Mouse (Mus musculus) mouse trophoblast stem cell (cell line): ENCODE results near the gene Clec2g.
"Not testable (repeated sequence)": the region's sequence is repeated elsewhere in the genome, so short reads cannot be mapped to it uniquely, and the experiment has no call there.

ENCODE experiments used
- in situ Hi-C, 2 experiments: fragments of 300-500 bp; cut with MseI, MboI; formaldehyde crosslinking; loops; 2 replicates in 1 of 2; 3 replicates in 1 of 2; pipeline ENCODE4 v1.15.1; 2025

The Clec2g gene

GRCm38 (mm10) chr6:128934081-128934480 lies at the start of gene Clec2g:
Clec2g (plus strand) TSS chr6:128934381.
- in situ Hi-C loops, result not testable (repeated sequence)

GRCm38 (mm10) chr6:128887091-128887790 lies 46.9 kb upstream of the Clec2g start, which contains the start of gene Clec2i:
Clec2i (plus strand) TSS chr6:128887588.
- in situ Hi-C loops, result loop anchor here in 1 of 2 experiments (10.0 kb wide), 2 partner anchors 78 to 168 kb away; no protein-coding TSS in a partner anchor

DNA sequence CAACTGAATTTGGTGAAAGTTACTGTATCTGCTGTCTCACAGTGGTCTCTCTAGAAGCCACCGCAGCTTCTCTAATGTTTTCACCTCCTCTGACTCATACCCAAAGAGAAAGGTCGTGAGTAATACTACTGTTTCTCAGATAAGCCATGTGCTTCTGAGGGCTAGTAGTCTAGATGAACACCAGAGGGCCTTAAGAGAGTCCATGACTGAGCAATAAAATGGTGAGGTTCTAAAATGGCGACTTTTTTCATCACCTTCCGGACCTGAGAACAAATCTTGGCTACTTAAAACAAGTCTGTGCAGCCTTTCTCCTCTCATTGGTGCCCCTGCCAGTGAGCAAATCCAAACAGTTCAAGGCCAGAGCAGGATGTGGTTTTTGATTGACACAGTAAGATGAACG lies 45.3 kb upstream of the Clec2g start:
- in situ Hi-C loops, result loop anchor here in 1 of 2 experiments (10.0 kb wide), 2 partner anchors 76 to 166 kb away; no protein-coding TSS in a partner anchor

GRCm38 (mm10) chr6:128890948-128891355 lies 43.2 kb upstream of the Clec2g start, which contains the start of gene BC035044:
BC035044 (minus strand) TSS chr6:128891126.
- in situ Hi-C loops, result no loop called here

GRCm38 (mm10) chr6:128895404-128896001 lies 38.7 kb upstream of the Clec2g start:
- in situ Hi-C loops, result no loop called here

DNA sequence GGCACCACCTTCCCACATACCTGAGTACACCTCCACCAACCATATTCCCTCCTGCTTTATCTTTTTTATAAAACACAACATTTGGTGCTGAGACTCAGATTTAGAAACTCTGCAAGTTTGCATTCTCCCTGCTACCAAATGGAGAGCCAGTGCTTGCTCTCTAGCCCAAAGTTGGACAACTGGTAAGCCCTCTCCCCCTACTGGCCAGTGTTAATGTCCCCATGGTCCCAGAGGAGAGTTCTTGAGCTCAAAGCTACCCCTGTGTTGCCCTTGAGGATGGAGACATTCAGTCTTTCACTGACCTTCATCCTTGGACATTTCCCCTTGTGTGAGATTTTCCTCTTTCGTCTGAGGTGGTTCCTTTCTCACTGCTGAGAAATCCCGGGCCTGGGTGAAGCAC lies 34.1 kb upstream of the Clec2g start:
- in situ Hi-C loops, result no loop called here

DNA sequence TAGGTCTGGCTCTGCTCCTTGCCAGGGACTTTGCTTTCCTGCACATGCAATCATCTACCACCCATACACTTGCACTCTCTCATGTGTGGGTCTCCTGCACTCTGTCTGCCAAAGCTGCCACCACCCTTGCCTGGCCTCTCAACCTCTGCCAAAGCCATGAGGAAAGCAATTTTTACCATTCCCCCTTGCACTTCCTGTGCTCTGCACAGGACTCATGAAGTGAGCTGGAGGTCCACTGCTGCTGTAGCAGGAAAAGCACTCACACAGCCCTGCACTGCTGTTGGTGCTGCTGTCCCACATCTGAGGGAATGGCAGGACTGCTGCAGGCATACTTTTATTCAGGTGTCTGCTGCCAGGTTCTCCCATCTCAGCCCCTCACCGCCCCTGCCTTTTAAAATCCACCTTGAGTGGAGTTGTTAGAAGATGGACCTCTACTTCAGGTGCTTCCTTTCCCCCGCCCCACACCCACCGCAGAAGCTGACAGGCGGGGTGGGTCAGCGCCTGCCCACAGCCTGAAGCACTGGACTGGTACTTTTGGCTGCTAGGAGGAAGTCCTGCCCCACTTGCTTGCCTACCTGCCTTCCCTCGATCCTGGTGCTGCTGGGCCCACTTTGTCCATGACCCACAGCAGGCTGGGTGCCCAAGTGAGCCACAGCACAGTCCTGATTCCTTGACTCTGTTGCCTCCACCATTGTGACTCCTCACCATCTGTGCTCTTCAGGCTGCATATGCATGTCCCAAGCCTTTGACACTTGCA lies 33.2 kb upstream of the Clec2g start:
- in situ Hi-C loops, result not testable (repeated sequence)

DNA sequence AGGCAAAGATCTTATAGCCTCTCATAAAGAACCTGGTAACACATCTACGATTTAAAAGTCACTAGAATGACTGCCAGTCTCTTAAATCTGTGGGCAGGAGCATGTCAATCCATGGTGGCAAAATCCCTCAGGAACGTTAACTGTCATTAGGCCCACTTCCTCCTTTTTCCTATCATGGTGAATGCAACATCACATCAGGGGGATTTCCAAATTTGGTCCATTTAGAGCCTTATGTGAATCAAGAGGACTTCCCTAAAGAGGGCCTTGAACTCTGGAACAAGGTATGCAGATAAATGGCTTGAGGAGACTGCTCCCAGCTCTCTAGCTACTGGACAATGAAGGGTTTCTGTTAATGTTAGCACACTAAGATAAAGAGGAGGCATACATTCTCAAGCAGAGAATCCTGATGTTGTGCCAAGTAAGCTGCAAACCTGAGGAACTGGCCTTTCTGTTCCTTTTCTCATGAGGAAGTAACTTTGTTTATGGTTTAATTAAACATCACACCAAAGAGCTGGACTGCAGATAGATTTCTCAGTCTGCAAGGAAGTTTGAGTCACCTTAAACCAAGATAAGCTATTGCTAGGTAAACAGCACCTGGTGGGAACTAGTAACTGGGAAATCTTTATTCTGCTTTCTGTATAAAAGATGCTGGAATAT lies 20.5 kb upstream of the Clec2g start:
- in situ Hi-C loops, result no loop called here

GRCm38 (mm10) chr6:128917322-128917721 lies 16.9 kb upstream of the Clec2g start:
- in situ Hi-C loops, result no loop called here

DNA sequence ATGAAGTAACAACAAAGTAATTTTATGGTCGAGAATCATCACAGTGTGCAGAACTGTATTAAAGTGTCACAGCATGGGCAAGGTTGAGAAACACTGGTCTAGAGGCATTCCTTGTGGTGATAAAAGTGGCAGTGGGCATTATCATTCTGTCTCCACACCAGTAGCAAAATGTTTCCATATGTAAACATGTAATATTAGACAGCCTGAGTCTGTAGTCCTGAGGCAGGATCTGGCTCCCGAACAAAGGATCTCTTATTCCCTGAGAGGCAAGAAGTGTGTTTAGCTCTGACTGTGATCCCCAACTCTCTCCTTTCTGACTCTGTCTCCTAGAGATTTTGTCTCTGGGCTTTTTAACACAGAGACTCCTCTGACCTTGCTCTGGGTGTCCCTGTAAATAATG lies 1.1 kb upstream of the Clec2g start:
- in situ Hi-C loops, result no loop called here

DNA sequence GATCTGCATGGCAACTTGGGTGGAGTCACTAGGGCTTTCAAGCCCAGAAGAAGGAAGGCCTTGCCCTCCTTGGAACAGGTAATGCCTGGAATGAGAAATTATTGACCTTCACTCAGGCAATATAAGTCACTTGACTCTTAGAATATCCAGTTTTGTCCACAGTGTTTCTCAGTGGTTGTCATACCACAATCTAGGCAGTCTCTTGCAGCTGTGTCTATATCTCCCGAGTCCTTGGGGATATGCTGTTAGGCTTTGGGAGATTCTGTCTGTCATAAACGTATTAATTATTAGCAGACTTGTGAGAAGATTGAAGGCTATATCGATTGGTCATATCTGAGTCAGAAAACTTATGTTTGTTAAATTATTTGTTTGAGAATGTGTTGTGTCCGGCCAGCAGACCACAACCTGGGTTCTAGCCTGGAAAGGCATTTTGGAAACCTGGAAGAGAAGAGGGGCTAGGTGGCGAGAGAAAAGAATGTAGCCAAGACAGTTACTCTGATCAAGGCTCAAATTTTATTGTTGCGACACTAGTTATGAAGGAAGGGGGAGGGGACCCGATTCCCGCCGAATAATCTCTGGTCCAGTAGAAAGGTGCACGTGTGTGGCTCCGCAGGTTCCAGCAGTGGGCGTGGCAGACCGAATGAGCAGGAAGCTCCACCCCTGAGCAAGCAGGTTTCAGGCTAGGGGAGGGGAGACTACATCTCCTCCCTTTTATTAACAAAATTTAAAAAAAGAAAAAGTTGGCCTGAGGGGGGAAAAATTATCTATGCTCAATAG lies 1.9 kb downstream of the Clec2g start:
- in situ Hi-C loops, result not testable (repeated sequence)

GRCm38 (mm10) chr6:128941646-128942421 lies 7.7 kb downstream of the Clec2g start:
- in situ Hi-C loops, result loop anchor here in 1 of 2 experiments (5.0 kb wide), 1 partner anchor 55 kb away; no protein-coding TSS in a partner anchor

GRCm38 (mm10) chr6:128945564-128945963 lies 11.4 kb downstream of the Clec2g start:
- in situ Hi-C loops, result no loop called here

DNA sequence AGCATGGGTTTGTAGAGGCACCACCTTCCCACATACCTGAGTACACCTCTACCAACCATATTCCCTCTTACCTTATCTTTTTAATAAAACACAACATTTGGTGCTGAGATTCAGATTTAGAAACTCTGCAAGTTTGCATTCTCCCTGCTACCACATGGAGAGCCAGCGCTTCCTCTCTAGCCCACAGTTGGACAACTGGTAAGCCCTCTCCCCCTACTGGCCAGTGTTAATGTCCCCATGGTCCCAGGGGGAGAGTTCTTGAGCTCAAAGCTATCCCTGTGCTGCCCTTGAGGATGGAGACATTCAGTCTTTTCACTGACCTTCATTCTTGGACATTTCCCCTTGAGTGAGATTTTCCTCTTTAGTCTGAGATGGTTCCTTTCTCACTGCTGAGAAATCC lies 26.9 kb downstream of the Clec2g start:
- in situ Hi-C loops, result loop anchor here (10.0 kb wide), 2 partner anchors 76 to 106 kb away; partner anchors contain the start of gene Clec2i (in 1 of the 2)

DNA sequence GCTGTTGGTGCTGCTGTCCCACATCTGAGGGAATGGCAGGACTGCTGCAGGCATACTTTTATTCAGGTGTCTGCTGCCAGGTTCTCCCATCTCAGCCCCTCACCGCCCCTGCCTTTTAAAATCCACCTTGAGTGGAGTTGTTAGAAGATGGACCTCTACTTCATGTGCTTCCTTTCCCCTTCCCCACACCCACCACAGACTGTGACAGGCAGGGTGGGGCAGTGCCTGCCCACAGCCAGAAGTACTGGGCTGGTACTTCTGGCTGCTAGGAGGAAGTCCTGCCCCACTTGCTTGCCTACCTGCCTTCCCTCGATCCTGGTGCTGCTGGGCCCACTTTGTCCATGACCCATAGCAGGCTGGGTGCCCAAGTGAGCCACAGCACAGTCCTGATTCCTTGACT lies 27.9 kb downstream of the Clec2g start:
- in situ Hi-C loops, result loop anchor here (10.0 kb wide), 2 partner anchors 77 to 107 kb away; partner anchors contain the start of gene Clec2i (in 1 of the 2)

DNA sequence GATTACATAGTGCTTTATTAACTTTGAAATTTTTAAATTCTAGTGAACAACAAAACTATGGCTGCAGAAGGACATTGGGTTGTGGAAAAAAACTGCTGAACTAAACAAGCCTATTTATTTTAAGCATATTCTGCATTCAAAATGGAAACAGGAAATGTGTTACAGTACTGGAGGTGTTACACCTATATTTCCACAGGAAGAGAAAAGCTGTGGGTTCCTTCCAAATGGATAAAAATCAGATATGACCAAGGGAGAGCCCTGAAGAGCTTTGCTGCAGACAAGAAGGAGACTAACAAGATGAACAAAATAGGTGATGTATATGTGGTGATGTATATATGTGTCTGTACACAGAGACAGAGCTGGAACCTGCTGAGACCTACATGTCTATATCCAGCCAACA lies 30.3 kb downstream of the Clec2g start:
- in situ Hi-C loops, result loop anchor here (10.0 kb wide), 2 partner anchors 80 to 110 kb away; partner anchors contain the start of gene Clec2i (in 1 of the 2)

GRCm38 (mm10) chr6:128968463-128968862 lies 34.3 kb downstream of the Clec2g start:
- in situ Hi-C loops, result loop anchor here (10.0 kb wide), 2 partner anchors 84 to 114 kb away; partner anchors contain the start of gene Clec2i (in 1 of the 2)

DNA sequence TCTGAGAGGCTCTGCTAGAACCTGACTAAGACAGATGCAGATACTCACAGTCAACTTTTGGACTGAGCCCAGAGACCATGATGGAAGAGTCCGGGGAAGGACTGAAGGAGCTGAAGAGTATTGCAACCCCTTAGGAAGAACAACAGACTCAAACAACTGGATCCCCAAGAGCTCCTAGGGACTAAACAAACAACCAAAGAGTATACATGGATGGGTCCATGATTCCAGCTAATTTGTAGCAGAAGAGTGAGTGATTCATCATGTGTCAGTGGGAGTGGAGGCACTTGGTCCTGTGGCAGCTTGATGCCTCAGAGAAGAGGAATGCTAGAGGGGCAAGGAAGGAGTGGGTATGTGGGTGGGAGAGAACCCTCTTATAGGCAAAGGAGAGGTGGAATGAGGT lies 35.6 kb downstream of the Clec2g start:
- in situ Hi-C loops, result loop anchor here (10.0 kb wide), 2 partner anchors 85 to 115 kb away; partner anchors contain the start of gene Clec2i (in 1 of the 2)
